Mouse (Mus musculus): ENCODE results near the gene Esrrg. TPM values are rescaled to one million over a fixed set of nuclear protein-coding genes. Genes with fewer than 3 reads are reported as not detected.
A peak's percentile ranks its signal among the peaks of the same experiment; 100 is the strongest.

Gene Esrrg
- polyA plus RNA-seq, 1 experiment from 2014 or later: 5.0 TPM

GRCm38 (mm10) chr1:187975465-187976352, 367.1 kb downstream of the Esrrg start:
- H3K9ac ChIP-seq (ENCODE audit: low read length): no peak overlapping the region
- H3K4me2 ChIP-seq (ENCODE audit: low read depth, low read length, severe bottlenecking): no peak overlapping the region
- H3K27me3 ChIP-seq (ENCODE audit: control insufficient read depth, insufficient read depth, low read length): no peaks in the 10 kb centered on the region; the same call in 1 of the 2 replicates
- no peak for DNase-seq (ENCODE audit: low spot score)
- 63% methylated on average over 20 of the region's 20 CpGs for WGBS
- peaks cover 3% of the 10 kb centered on the region; the same call in 1 of the 2 replicates for H3K4me1 ChIP-seq (replicated peaks; ENCODE audit: control insufficient read depth, insufficient read depth, low read length)
- no peaks in the 10 kb centered on the region for H3K36me3 ChIP-seq (ENCODE audit: control insufficient read depth, insufficient read depth, low read length)
- peak; percentile 61; the same call in 1 of the 2 replicates for ATAC-seq (replicated peaks; ENCODE audit: low FRiP score)
- H3K4me3 ChIP-seq (ENCODE audit: low read depth, low read length): no peak overlapping the region
- H3K27ac ChIP-seq (ENCODE audit: low read depth, low read length): no peak overlapping the region
- H3K9me3 ChIP-seq (ENCODE audit: control insufficient read depth, low read length): no peaks in the 10 kb centered on the region

- Histone ChIP-seq H3K4me1 (replicated peaks; ENCODE audit: control insufficient read depth, insufficient read depth, low read length) (peaks cover 3% of the 10 kb centered on the region; the same call in 1 of the 2 replicates), H3K4me2 (ENCODE audit: low read depth, low read length, severe bottlenecking) (no peak overlapping the region), H3K9me3 (ENCODE audit: control insufficient read depth, low read length) (no peaks in the 10 kb centered on the region), H3K27me3 (ENCODE audit: control insufficient read depth, insufficient read depth, low read length) (no peaks in the 10 kb centered on the region; the same call in 1 of the 2 replicates), H3K9ac (ENCODE audit: low read length) (no peak overlapping the region), H3K27ac (ENCODE audit: low read depth, low read length) (no peak overlapping the region), H3K4me3 (ENCODE audit: low read depth, low read length) (no peak overlapping the region), H3K36me3 (ENCODE audit: control insufficient read depth, insufficient read depth, low read length) (no peaks in the 10 kb centered on the region)
- no peak for ATAC-seq (replicated peaks; ENCODE audit: low FRiP score)
- no peak for DNase-seq (ENCODE audit: low spot score)
- WGBS: 86% methylated on average over 9 of the region's 9 CpGs
These were observed 367.8 kb downstream of the Esrrg start for GRCm38 (mm10) chr1:187976353-187976730.

- Histone ChIP-seq H3K4me1 (replicated peaks; ENCODE audit: control insufficient read depth, insufficient read depth, low read length) (peaks cover 5% of the 10 kb centered on the region; the same call in 1 of the 2 replicates), H3K9ac (ENCODE audit: low read length) (no peak overlapping the region), H3K27me3 (ENCODE audit: control insufficient read depth, insufficient read depth, low read length) (no peaks in the 10 kb centered on the region; the same call in 1 of the 2 replicates), H3K36me3 (ENCODE audit: control insufficient read depth, insufficient read depth, low read length) (no peaks in the 10 kb centered on the region), H3K4me2 (ENCODE audit: low read depth, low read length, severe bottlenecking) (no peak overlapping the region), H3K27ac (ENCODE audit: low read depth, low read length) (no peak overlapping the region), H3K9me3 (ENCODE audit: control insufficient read depth, low read length) (no peaks in the 10 kb centered on the region), H3K4me3 (ENCODE audit: low read depth, low read length) (no peak overlapping the region)
- DNase-seq (ENCODE audit: low spot score) (no peak), ATAC-seq (replicated peaks; ENCODE audit: low FRiP score) (no peak)
- 75% methylated on average over 2 of the region's 2 CpGs for WGBS
These were observed 372.4 kb downstream of the Esrrg start for GRCm38 (mm10) chr1:187981028-187981427.

- Histone ChIP-seq H3K27me3 (ENCODE audit: control insufficient read depth, insufficient read depth, low read length) (no peaks in the 10 kb centered on the region; the same call in 1 of the 2 replicates), H3K4me1 (replicated peaks; ENCODE audit: control insufficient read depth, insufficient read depth, low read length) (peaks cover 5% of the 10 kb centered on the region; the same call in 1 of the 2 replicates), H3K27ac (ENCODE audit: low read depth, low read length) (no peak overlapping the region), H3K4me3 (ENCODE audit: low read depth, low read length) (no peak overlapping the region), H3K4me2 (ENCODE audit: low read depth, low read length, severe bottlenecking) (no peak overlapping the region), H3K9me3 (ENCODE audit: control insufficient read depth, low read length) (no peaks in the 10 kb centered on the region), H3K9ac (ENCODE audit: low read length) (no peak overlapping the region), H3K36me3 (ENCODE audit: control insufficient read depth, insufficient read depth, low read length) (no peaks in the 10 kb centered on the region)
- DNase-seq (ENCODE audit: low spot score): no peak
- ATAC-seq (replicated peaks; ENCODE audit: low FRiP score): no peak
- WGBS: 10% methylated on average over 4 of the region's 4 CpGs
These were observed 374.6 kb downstream of the Esrrg start for GRCm38 (mm10) chr1:187983177-187983576.

- ATAC-seq (replicated peaks; ENCODE audit: low FRiP score) (no peak), DNase-seq (ENCODE audit: low spot score) (no peak)
- Histone ChIP-seq H3K36me3 (ENCODE audit: control insufficient read depth, insufficient read depth, low read length) (no peaks in the 10 kb centered on the region), H3K4me1 (replicated peaks; ENCODE audit: control insufficient read depth, insufficient read depth, low read length) (no peaks in the 10 kb centered on the region), H3K4me3 (ENCODE audit: low read depth, low read length) (no peak overlapping the region), H3K27me3 (ENCODE audit: control insufficient read depth, insufficient read depth, low read length) (no peaks in the 10 kb centered on the region), H3K9me3 (ENCODE audit: control insufficient read depth, low read length) (no peaks in the 10 kb centered on the region), H3K27ac (ENCODE audit: low read depth, low read length) (no peak overlapping the region), H3K4me2 (ENCODE audit: low read depth, low read length, severe bottlenecking) (no peak overlapping the region), H3K9ac (ENCODE audit: low read length) (no peak overlapping the region)
These were observed 381.6 kb downstream of the Esrrg start for GRCm38 (mm10) chr1:187990161-187990560.

DNA sequence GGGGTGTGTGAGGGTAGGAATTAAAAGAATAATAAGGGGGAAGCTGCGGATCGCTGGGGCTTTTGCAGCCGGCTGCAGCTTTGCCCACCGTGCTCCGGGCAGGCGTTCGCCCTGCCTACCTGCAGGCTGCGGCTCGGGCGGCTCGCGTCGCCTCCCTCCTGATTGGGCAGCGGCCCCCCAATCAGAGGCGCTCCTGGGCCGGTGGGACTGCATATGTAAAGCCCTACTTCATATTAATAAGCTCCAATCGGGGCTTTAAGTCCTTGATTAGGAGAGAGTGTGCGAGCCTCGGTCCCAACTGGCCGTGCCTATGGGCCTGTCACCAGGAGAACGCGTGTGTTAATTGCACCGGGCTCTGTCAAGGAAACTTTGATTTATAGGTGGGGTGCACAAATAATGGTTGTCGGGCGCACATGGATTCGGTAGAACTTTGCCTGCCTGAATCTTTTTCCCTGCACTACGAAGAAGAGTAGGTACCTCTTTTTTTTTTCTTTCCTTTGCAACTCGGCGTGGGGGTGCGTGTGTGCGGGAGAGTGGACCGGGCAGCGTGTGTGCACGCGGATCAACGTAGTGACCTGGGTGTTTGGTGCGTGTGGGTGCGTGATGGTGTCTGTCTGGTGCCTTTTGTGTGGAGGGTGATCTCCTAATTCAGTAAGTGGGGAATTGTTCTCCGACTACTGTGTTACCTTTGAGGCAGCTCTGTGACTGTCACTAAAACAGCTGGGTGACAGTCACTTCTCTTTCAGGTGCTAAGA, 389.2 kb downstream of the Esrrg start:
- Histone ChIP-seq H3K4me3 (ENCODE audit: low read depth, low read length) (peak overlapping the region; percentile 38), H3K27ac (ENCODE audit: low read depth, low read length) (no peak overlapping the region), H3K36me3 (ENCODE audit: control insufficient read depth, insufficient read depth, low read length) (no peaks in the 10 kb centered on the region), H3K27me3 (ENCODE audit: control insufficient read depth, insufficient read depth, low read length) (no peaks in the 10 kb centered on the region), H3K4me2 (ENCODE audit: low read depth, low read length, severe bottlenecking) (peak overlapping the region; percentile 81), H3K9me3 (ENCODE audit: control insufficient read depth, low read length) (no peaks in the 10 kb centered on the region), H3K4me1 (replicated peaks; ENCODE audit: control insufficient read depth, insufficient read depth, low read length) (peaks cover 2% of the 10 kb centered on the region; the same call in 1 of the 2 replicates), H3K9ac (ENCODE audit: low read length) (peak overlapping the region; percentile 24; the same call in 1 of the 2 replicates)
- ATAC-seq (replicated peaks; ENCODE audit: low FRiP score) (peak; percentile 91), DNase-seq (ENCODE audit: low spot score) (peak; percentile 88)
- 1% methylated on average over 39 of the region's 39 CpGs for WGBS

DNA sequence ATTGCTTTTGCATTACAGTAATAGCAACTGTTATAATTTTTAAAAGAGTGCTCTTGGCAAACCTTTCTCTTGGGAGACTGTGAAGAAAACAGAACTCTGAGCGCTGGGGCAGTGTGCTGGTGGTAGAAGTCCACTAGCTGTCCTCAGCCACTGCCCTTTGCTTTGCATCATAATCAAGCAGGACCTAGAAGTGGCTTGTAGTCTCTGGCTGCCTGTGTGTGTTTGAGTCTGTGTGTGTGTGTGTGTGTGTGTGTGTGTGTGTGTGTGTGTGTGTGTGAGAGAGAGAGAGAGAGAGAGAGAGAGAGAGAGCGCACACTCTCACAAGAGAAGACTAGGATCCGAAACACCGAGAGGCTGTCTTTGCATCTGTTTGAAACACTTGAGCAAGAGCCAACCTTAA, 390.5 kb downstream of the Esrrg start:
- H3K36me3 ChIP-seq (ENCODE audit: control insufficient read depth, insufficient read depth, low read length): no peaks in the 10 kb centered on the region
- WGBS: 75% methylated on average over 4 of the region's 4 CpGs
- no peaks in the 10 kb centered on the region for H3K27me3 ChIP-seq (ENCODE audit: control insufficient read depth, insufficient read depth, low read length)
- DNase-seq (ENCODE audit: low spot score): no peak
- H3K4me1 ChIP-seq (replicated peaks; ENCODE audit: control insufficient read depth, insufficient read depth, low read length): peaks cover 2% of the 10 kb centered on the region; the same call in 1 of the 2 replicates
- no peak overlapping the region; the same call in 1 of the 2 replicates for H3K4me2 ChIP-seq (ENCODE audit: low read depth, low read length, severe bottlenecking)
- H3K27ac ChIP-seq (ENCODE audit: low read depth, low read length): no peak overlapping the region
- no peaks in the 10 kb centered on the region for H3K9me3 ChIP-seq (ENCODE audit: control insufficient read depth, low read length)
- no peak for ATAC-seq (replicated peaks; ENCODE audit: low FRiP score)
- H3K4me3 ChIP-seq (ENCODE audit: low read depth, low read length): no peak overlapping the region
- no peak overlapping the region for H3K9ac ChIP-seq (ENCODE audit: low read length)

GRCm38 (mm10) chr1:188000189-188000588, 391.6 kb downstream of the Esrrg start:
- H3K4me3 ChIP-seq (ENCODE audit: low read depth, low read length): no peak overlapping the region

More at GRCm38 (mm10) chr1:188000189-188000588, 391.6 kb downstream of the Esrrg start:
- Histone ChIP-seq H3K9me3 (ENCODE audit: control insufficient read depth, low read length) (no peaks in the 10 kb centered on the region), H3K9ac (ENCODE audit: low read length) (no peak overlapping the region), H3K4me1 (replicated peaks; ENCODE audit: control insufficient read depth, insufficient read depth, low read length) (peaks cover 2% of the 10 kb centered on the region; the same call in 1 of the 2 replicates), H3K27ac (ENCODE audit: low read depth, low read length) (no peak overlapping the region), H3K36me3 (ENCODE audit: control insufficient read depth, insufficient read depth, low read length) (no peaks in the 10 kb centered on the region), H3K4me2 (ENCODE audit: low read depth, low read length, severe bottlenecking) (no peak overlapping the region), H3K27me3 (ENCODE audit: control insufficient read depth, insufficient read depth, low read length) (no peaks in the 10 kb centered on the region)
- no peak for ATAC-seq (replicated peaks; ENCODE audit: low FRiP score)
- WGBS: 77% methylated on average over 8 of the region's 8 CpGs
- no peak for DNase-seq (ENCODE audit: low spot score)

Data from forebrain, embryonic 11.5 days (tissue).